Mouse (Mus musculus) heart, adult 11 months (tissue): ENCODE results near the gene Vmn2r4.
"Not testable (repeated sequence)": the region's sequence is repeated elsewhere in the genome, so short reads cannot be mapped to it uniquely, and the experiment has no call there.

Experiments
- DNase-seq: peaks from one replicate; pipeline ENCODE4 v3.0.0; 2022

Vmn2r4 gene

DNA sequence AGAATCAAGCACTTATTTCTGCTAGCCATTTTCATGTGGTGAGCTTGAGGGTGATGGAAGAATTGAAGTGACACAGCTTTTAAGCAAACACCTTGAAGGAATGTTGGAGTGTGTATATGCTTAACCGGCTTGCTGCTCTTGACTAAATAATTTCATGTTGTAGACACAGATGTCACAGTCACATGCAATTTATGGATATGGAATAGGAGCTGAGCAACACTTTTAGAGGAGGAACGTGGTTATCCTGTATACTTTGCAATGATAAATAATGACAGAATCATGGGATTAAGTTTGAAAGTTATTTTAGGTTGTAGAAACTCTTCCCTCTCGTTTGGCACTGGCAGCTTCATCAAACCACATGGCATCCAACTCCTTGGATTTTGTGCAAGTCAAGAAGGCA is at the start of gene Vmn2r4:
Gene Vmn2r4, minus strand, starts transcription at position 101 of the 400 bp plus-strand sequence.
- not testable (repeated sequence) for DNase-seq

DNA sequence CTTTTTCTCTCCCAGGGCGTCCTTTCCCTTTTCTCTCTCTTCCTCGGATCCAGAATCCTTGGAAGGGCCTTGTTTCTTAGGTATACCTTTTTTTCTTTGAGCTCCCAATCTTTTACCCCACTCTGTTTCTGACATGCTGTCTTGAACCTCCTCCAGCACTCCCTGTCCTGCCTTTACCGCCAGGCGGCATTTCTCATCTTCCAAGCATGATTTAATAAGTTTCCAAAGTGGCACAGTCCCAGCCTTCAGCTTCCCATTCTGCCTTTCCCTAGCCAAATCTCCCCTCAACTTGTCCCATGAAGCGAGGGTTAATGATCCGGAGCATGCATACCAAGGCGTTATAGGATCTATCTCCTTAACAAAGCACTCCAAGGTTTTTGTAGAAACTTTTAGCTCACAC is 19.1 kb upstream of the Vmn2r4 start:
- not testable (repeated sequence) for DNase-seq

DNA sequence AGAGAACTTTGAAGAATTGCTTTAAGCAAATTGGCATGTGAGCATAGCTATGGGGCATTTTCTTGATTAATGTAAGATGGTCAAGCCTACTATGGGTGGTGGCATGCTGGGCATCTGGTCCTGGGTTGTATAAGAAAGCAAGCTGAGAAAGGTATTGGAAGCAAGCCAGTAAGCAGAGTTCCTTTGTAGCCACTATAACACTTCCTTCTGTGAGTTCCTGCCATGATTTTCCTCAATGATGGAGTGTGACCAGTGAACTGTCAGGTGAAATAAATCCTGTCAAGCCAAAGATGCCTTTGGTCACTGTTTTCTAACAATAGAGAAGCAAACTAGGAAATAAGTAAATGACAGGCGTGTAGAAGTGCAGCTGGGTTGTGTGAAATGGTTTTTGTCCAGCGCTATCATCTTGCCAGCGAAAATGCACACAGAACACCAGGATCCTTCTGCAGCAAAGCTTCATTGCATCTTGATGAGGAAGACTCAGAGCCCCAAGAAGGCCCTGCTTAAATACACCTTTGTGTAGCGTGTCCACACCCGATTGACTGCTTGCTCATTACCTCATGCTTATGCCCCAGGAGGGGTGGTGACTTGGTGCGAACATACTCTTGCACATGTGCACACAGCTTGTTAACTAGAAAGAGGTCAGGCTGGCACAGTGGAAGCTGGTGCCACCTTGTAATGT is 13.1 kb upstream of the Vmn2r4 start:
- peak; percentile 85 for DNase-seq

DNA sequence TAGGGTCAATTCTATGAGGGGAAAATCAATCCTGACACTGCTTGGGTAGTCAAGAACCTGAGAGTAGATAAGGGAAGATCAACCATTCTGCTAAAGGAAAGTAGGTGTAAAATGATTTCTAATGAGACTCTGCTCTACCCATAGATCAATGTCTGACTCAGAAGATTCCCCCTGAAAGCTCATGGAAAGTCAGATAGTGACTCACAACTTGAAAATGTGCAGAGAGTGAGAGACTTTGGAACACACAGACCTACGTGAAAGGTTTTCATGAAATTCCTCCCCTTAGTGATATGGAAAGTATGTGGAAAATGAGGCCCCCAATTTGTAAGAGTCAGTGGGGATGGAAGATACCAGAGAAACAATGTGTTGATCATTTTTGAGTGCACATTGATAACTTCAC is 7.0 kb upstream of the Vmn2r4 start:
- DNase-seq = not testable (repeated sequence)

DNA sequence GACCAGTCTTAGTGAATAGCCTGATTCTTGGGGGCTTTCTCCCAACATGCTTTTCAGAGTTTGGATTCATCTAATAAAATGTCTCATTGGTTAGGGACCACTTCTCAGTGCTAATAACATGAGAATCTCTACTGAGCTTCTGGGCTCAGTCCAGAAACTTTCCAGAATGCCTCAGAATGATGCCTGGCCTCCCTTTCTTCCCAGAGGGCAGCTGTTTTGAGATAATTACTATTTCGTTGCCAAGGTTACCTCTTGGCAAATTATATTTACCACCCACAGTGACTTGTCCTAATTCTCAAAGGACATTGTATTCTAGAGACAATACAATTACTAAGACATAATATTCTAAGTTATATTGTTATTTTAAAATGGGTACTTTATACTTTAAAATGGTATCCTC is 2.3 kb upstream of the Vmn2r4 start:
- not testable (repeated sequence) for DNase-seq

DNA sequence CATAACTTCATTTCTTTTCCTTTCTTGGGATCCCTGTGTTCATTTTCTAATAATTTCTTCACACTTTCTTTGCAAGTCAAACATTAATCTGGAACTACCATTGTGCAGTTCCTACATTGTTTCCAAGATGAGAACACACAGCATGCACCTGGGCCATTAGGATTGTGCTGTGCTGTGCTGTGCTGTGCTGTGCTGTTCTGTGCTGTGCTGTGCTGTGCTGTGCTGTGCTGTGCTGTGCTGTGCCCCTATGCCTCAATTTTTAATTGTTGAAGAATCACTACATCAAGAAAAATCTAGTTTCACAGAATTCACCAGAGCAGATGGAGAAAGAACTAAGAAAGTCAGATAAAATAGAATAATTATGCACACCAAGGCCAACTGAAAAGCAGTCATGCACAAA is 915 bp downstream of the Vmn2r4 start:
- not testable (repeated sequence) for DNase-seq

DNA sequence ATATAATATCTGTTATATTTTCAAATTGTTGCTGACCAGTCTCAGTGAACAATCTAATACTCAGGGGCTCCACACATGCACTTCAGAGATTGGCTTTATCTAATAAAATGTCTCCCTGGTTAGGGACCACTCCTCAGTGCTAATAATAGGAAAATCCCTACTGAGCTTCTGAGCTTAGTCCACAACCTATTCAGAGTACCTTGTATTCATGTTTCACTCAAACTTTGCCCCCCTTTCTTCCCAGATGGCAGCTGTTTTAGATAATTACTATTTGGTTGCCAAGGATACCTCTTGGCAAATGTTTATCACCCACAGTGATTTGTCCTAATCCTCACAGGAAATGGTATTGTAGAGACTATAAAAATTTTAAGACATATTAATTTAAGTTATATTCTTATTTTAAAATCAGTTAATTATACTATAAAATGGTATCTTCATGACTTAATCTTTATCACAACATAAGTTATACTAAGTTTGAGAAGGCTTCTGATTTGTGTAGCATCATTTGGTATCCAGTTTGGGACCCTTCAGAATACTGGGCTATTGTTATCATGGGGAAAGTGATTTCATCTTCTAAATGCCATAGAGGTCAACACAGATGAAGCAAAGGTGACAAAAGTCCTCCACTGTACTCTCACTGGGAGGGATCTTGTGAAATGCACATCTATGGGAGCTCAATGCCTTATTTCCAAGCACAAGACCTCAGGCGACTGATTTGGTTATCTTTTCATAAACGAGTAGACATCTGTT is 55.7 kb downstream of the Vmn2r4 start:
- no peak for DNase-seq
